Mouse (Mus musculus): ENCODE data around the gene Snx13. TPM values are rescaled to one million over a fixed set of nuclear protein-coding genes. Genes with fewer than 3 reads are reported as not detected.

Snx13 gene
- polyA plus RNA-seq (2015; fragmentation: Nextera tagmentation; extraction: Ambion mirVana), result 22.3 and 23.3 TPM in 2 replicates

DNA sequence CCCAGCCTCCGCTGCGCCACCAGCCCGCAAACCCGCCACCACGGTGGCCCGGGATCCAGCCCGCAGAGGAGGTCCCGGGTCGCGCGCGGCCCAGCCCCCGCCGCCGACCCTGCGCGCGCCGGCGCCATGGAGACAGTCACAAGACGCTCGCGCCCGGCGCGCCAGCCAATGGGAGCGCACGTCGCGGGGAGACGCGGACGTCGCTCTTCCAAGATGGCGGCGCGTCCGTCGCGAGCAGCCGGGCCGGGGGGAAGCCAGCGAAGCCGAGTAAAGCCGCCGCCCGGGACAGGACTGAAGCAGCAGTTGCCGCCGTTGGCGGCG, at the start of gene Snx13:
TSS of gene Snx13 (plus strand) at position 188 of the 321 bp plus-strand sequence.
- Histone ChIP-seq H3K4me3 (peak within 1 kb of the TSS; percentile 91), H3K27ac (peak within 1 kb of the TSS; percentile 97), H3K27me3 (0 out of 2 replicates have a peak, but pooled peaks cover 3% of the 10 kb centered on the region), H3K9me3 (replicated peaks) (no peaks in the 10 kb centered on the region), H3K9ac (peak within 1 kb of the TSS; percentile 94), H3K4me1 (peaks cover 28% of the 10 kb centered on the region), H3K4me2 (peak within 1 kb of the TSS; percentile 89), H3K36me3 (ENCODE audit: poor library complexity, severe bottlenecking) (no peaks in the 10 kb centered on the region)
- ATAC-seq, result peak; percentile 99
- under 1% methylated on average over 51 of the region's 51 CpGs for WGBS

DNA sequence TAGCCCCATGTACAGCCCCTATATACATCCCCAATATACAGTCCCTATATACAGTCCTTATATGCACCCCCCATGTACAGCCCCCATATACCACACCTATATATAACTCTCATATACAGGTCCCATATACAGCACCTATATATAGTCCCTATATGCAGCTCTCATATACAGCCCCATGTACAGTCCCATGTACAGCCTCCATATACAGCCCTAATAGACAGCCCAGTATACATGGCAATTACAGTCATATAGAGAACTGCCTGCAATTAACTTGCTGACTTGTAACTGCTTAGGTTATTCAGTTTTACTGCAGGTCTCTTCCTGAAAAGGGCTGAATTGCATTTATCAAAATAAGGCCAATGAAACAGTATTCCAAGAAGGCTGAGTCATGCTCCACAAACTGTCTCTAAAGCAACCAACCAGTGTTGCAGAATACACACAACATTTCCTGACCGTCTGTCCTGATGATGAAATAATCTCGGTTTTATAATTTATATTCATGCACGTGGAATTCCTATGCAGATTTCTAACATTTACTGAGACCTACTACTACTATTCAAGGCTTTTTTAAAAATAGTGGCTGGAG, 49.3 kb upstream of the Snx13 start:
- ATAC-seq, result no peak
- no peak overlapping the region for H3K4me3 ChIP-seq

GRCm38 (mm10) chr12:34998778-34999467, 48.1 kb upstream of the Snx13 start:
- H3K27ac ChIP-seq, result no peak overlapping the region
- no peak overlapping the region for H3K9ac ChIP-seq
- H3K36me3 ChIP-seq (ENCODE audit: poor library complexity, severe bottlenecking), result no peaks in the 10 kb centered on the region
- no peaks in the 10 kb centered on the region for H3K4me1 ChIP-seq
- H3K9me3 ChIP-seq (replicated peaks), result no peaks in the 10 kb centered on the region
- ATAC-seq, result no peak
- no peaks in the 10 kb centered on the region for H3K27me3 ChIP-seq
- 78% methylated on average over 12 of the region's 12 CpGs for WGBS
- H3K4me3 ChIP-seq, result no peak overlapping the region
- H3K4me2 ChIP-seq, result no peak overlapping the region

More for the DNA sequence above, 49.3 kb upstream of the Snx13 start:
- Histone ChIP-seq H3K36me3 (ENCODE audit: poor library complexity, severe bottlenecking) (no peaks in the 10 kb centered on the region), H3K4me1 (no peaks in the 10 kb centered on the region), H3K9ac (no peak overlapping the region), H3K27ac (no peak overlapping the region), H3K27me3 (no peaks in the 10 kb centered on the region), H3K9me3 (replicated peaks) (no peaks in the 10 kb centered on the region), H3K4me2 (no peak overlapping the region)
- whole genome bisulfite sequencing, result 94% methylated on average over 3 of the region's 3 CpGs

- H3K27me3 ChIP-seq, result no peaks in the 10 kb centered on the region
- H3K4me3 ChIP-seq, result no peak overlapping the region
- no peaks in the 10 kb centered on the region for H3K9me3 ChIP-seq (replicated peaks)
- WGBS, result 66% methylated on average over 4 of the region's 4 CpGs
- H3K27ac ChIP-seq, result no peak overlapping the region
- no peak for ATAC-seq
- no peaks in the 10 kb centered on the region for H3K36me3 ChIP-seq (ENCODE audit: poor library complexity, severe bottlenecking)
- no peaks in the 10 kb centered on the region for H3K4me1 ChIP-seq
- no peak overlapping the region for H3K4me2 ChIP-seq
- no peak overlapping the region for H3K9ac ChIP-seq
Observed at GRCm38 (mm10) chr12:35000323-35000722, 46.7 kb upstream of the Snx13 start.

DNA sequence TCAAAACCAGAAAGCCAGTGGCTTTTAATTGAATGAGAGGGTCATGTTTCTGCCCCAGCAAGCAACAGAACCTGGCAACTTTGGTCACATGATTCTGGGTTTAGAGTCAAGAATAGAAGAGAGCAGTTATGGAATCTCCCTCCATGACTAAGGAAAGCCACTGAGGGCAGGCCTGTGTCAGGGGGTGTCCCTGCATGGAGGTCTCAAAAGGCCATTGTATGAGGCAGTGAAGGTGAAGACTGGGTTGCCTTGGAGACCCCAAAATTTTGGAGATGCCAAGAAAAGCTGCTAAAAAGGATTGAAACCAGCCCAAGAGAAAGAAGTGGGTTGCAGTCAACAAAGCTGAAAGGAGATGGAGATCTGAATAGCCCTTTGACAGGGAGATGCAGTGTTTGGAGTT, 41.2 kb upstream of the Snx13 start:
- H3K9me3 ChIP-seq (replicated peaks), result no peaks in the 10 kb centered on the region
- no peaks in the 10 kb centered on the region for H3K27me3 ChIP-seq
- ATAC-seq, result no peak
- no peak overlapping the region for H3K4me2 ChIP-seq
- H3K36me3 ChIP-seq (ENCODE audit: poor library complexity, severe bottlenecking), result no peaks in the 10 kb centered on the region
- no peak overlapping the region for H3K27ac ChIP-seq
- H3K4me1 ChIP-seq, result peaks cover 21% of the 10 kb centered on the region
- H3K4me3 ChIP-seq, result no peak overlapping the region
- H3K9ac ChIP-seq, result no peak overlapping the region

DNA sequence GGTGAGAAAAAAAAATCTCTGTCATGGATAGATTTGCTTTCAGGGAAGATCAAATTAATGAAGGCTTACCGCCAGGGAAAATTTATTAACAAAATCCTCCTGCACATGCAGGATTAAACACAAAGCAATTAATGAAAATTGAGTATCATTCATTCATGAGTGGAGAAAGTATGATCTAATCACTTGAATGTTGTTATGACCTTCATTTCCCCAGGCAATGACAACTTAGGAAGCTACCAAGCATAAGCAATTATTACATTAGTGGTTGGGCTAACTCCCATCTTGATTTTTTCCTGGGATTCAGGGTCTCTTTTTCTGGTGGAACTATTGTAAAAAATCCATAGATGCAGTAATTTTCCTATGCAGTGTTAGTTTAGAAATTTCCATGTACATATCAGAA, 39.1 kb upstream of the Snx13 start:
- ATAC-seq, result peak; percentile 25
- peak overlapping the region; percentile 44; the same call in 1 of the 2 replicates for H3K27ac ChIP-seq
- 28% methylated on average over 1 of the region's 1 CpGs for WGBS

GRCm38 (mm10) chr12:35008340-35009137, 38.4 kb upstream of the Snx13 start:
- peak overlapping the region; percentile 25 for H3K4me2 ChIP-seq
- 18% methylated on average over 11 of the region's 11 CpGs for WGBS
- no peaks in the 10 kb centered on the region for H3K36me3 ChIP-seq (ENCODE audit: poor library complexity, severe bottlenecking)
- H3K27ac ChIP-seq, result peak overlapping the region; percentile 74
- no peak overlapping the region for H3K4me3 ChIP-seq
- H3K9ac ChIP-seq, result no peak overlapping the region
- peak; percentile 97 for ATAC-seq
- H3K9me3 ChIP-seq (replicated peaks), result no peaks in the 10 kb centered on the region
- H3K27me3 ChIP-seq, result no peaks in the 10 kb centered on the region
- H3K4me1 ChIP-seq, result peaks cover 21% of the 10 kb centered on the region

More for the DNA sequence above, 39.1 kb upstream of the Snx13 start:
- Histone ChIP-seq H3K4me1 (peaks cover 21% of the 10 kb centered on the region), H3K4me3 (no peak overlapping the region), H3K27me3 (no peaks in the 10 kb centered on the region), H3K4me2 (no peak overlapping the region), H3K9me3 (replicated peaks) (no peaks in the 10 kb centered on the region), H3K36me3 (ENCODE audit: poor library complexity, severe bottlenecking) (no peaks in the 10 kb centered on the region), H3K9ac (no peak overlapping the region)

DNA sequence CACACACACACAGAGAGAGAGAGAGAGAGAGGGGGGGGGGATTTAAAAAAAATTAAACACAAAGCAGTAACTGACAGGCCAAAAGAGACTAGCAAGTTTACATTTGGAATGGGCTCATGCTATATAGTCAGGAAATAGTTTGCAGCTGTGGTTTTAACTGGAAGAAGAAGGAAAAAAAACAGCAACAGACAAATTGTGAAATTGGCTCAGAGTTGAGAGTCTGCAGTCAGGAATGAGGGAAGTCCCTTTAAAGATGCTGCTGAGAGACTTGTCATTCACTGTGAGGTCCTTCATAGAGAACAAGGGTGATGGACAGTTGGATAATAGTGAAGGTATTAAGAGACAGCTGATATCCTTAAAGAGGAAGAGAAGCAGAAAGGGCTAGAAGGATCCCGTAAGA, 35.5 kb upstream of the Snx13 start:
- H3K4me2 ChIP-seq, result no peak overlapping the region
- no peak overlapping the region for H3K4me3 ChIP-seq
- ATAC-seq, result no peak
- 70% methylated on average over 1 of the region's 1 CpGs for WGBS
- no peak overlapping the region for H3K27ac ChIP-seq
- H3K36me3 ChIP-seq (ENCODE audit: poor library complexity, severe bottlenecking), result no peaks in the 10 kb centered on the region
- no peaks in the 10 kb centered on the region for H3K9me3 ChIP-seq (replicated peaks)
- H3K4me1 ChIP-seq, result peaks cover 21% of the 10 kb centered on the region
- no peak overlapping the region for H3K9ac ChIP-seq
- no peaks in the 10 kb centered on the region for H3K27me3 ChIP-seq

GRCm38 (mm10) chr12:35013950-35014349, 33.0 kb upstream of the Snx13 start:
- H3K9me3 ChIP-seq (replicated peaks), result no peaks in the 10 kb centered on the region
- 68% methylated on average over 2 of the region's 2 CpGs for WGBS
- no peaks in the 10 kb centered on the region for H3K36me3 ChIP-seq (ENCODE audit: poor library complexity, severe bottlenecking)
- no peak overlapping the region for H3K4me2 ChIP-seq
- H3K27ac ChIP-seq, result no peak overlapping the region
- ATAC-seq, result no peak
- no peaks in the 10 kb centered on the region for H3K27me3 ChIP-seq
- no peak overlapping the region for H3K4me3 ChIP-seq
- peaks cover 5% of the 10 kb centered on the region for H3K4me1 ChIP-seq
- H3K9ac ChIP-seq, result no peak overlapping the region

DNA sequence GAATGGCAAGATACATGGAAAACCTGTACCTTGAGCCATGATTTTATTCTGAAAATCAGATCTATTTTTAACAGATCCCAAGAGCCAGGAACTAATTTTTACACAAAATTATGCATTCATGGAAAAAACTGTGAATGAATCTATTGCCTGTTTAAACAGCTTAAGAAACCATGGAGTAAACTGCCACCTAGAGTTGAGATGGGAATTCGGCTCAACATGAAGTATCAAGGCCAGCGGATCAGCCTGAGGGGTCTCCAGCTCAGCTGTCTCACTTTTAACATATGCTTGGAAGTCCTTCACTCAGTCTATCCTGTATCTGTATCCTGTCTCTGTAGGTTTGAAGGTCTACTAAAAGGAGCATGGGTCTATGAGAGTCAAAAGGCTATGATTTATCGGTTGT, 30.9 kb upstream of the Snx13 start:
- Histone ChIP-seq H3K4me2 (no peak overlapping the region), H3K9me3 (replicated peaks) (no peaks in the 10 kb centered on the region), H3K27me3 (no peaks in the 10 kb centered on the region), H3K4me3 (no peak overlapping the region), H3K9ac (no peak overlapping the region), H3K4me1 (no peaks in the 10 kb centered on the region), H3K27ac (no peak overlapping the region), H3K36me3 (ENCODE audit: poor library complexity, severe bottlenecking) (no peaks in the 10 kb centered on the region)
- 70% methylated on average over 3 of the region's 3 CpGs for WGBS
- peak; percentile 75 for ATAC-seq

DNA sequence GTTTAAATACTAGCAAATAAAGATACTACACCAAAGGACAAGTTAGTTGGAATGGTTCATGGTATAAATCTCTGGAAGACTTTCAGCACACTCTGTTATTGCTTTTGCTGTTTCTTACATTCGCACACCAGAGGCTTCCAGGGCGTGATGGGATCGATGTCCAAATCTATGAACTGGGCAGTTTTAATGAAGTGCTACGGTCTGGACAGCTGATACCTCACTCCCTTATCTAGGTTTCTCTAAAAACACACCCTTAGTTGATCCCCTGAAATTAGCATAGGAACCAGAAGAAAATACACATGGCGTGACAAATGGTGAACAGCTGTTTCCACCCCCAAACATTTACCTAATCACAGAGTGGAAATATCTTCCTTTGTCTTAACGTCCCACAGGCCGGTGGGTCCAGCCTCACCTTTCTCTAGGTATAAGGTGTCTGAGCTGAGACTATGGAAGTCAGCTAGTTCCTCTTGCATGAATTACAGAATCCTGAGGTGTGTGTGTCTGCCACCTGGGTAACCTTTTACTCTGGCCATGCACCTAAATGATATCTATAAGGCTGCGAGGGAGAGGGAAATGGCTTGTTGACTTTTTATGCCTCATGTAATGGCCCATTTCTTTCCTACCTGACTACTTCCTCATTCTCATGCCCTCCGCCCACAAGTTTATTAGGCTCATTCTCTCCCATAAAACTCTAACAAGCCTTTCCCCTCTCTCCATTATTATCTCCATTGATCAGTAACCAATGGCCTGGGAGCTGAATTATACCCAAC, 30.3 kb upstream of the Snx13 start:
- H3K27me3 ChIP-seq, result no peaks in the 10 kb centered on the region
- no peak overlapping the region for H3K27ac ChIP-seq
- ATAC-seq, result peak; percentile 16; the same call in 1 of the 2 replicates
- H3K4me3 ChIP-seq, result no peak overlapping the region
- no peaks in the 10 kb centered on the region for H3K36me3 ChIP-seq (ENCODE audit: poor library complexity, severe bottlenecking)
- no peaks in the 10 kb centered on the region for H3K9me3 ChIP-seq (replicated peaks)
- no peaks in the 10 kb centered on the region for H3K4me1 ChIP-seq
- H3K9ac ChIP-seq, result no peak overlapping the region
- H3K4me2 ChIP-seq, result no peak overlapping the region
- WGBS, result 91% methylated on average over 9 of the region's 9 CpGs

Data from forebrain, embryonic 13.5 days (tissue).